Mouse (Mus musculus) megakaryocyte, embryonic 14.5 days (primary cell): ENCODE results near the gene Ak4.

Source experiments
- FLI1 ChIP-seq: IDR thresholded peaks from 2 replicates; pipeline ENCODE4 v1.6.1; 2012; ENCODE audit warnings: low read length, inconsistent platforms, mixed read lengths
- GATA1 ChIP-seq: IDR thresholded peaks from 3 replicates; pipeline ENCODE4 v1.6.1; 2012; ENCODE audit warnings: mixed read lengths, low read length, inconsistent platforms, borderline replicate concordance

DNA sequence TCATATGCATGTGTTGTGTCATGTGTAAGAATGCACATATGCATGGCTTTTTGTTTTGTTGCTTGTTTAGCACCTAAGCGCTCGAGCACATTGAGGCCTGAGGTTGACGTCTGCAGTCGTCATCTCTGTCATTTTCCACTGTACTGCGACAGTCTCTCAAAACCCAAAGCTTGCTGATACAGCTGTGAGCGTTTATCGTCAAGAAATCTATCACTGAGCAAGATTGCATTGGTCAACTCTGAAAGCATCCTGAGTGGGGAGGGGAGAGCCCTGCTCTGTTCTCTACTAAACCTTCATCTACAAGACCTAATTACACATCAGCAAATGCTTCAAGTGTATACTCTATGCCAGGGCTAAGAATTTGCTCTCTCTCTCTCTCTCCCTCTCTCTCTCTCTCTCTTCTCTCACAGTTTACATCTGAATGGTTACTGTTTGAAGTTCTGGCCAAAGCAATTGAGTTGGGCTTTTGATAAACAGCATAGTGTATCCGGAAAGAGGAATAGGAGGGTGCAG, 24.0 kb upstream of the Ak4 start:
- TF ChIP-seq GATA1 (no peak), FLI1 (no peak)
